Mouse (Mus musculus) heart, embryonic 14.5 days (tissue): ENCODE data around the gene Mto1. TPM values are rescaled to one million over a fixed set of nuclear protein-coding genes. Genes with fewer than 3 reads are reported as not detected.
A peak's percentile ranks its signal among the peaks of the same experiment; 100 is the strongest.
"Not testable (repeated sequence)": the region's sequence is repeated elsewhere in the genome, so short reads cannot be mapped to it uniquely, and the experiment has no call there.

ENCODE experiments used
- ATAC-seq: fragments of 200-750 bp; cut with Nextera tagmentation; 2 replicates; pipeline ENCODE4 v1.8.0; 2017; ENCODE audit warnings: low read depth, moderate TSS enrichment; ENCODE audit not compliant: insufficient number of reproducible peaks, insufficient read depth, low FRiP score
- H3K27ac ChIP-seq, 2 experiments: fragments of 200-500 bp in 1 of 2; fragments of 300-500 bp in 1 of 2; sonication (generic) in 1 of 2; replicated peaks in 1 of 2; 2 replicates each; pipeline ENCODE4 v1.5.1; 2012 to 2014; ENCODE audit warnings: low read depth in 2 of 2, low read length in 2 of 2, control low read depth in 1 of 2, mild to moderate bottlenecking in 1 of 2, mixed read lengths in 1 of 2; ENCODE audit not compliant: control insufficient read depth in 1 of 2, insufficient read depth in 1 of 2
- H3K27me3 ChIP-seq: fragments of 300-500 bp; sonication (generic); 2 replicates; pipeline ENCODE4 v1.6.1; 2014; ENCODE audit warnings: mild to moderate bottlenecking, low read length, control low read depth; ENCODE audit not compliant: control insufficient read depth, insufficient read depth
- H3K36me3 ChIP-seq: fragments of 300-500 bp; sonication (generic); 2 replicates; pipeline ENCODE4 v1.6.1; 2014; ENCODE audit warnings: mild to moderate bottlenecking, control low read depth, low read length, mixed read lengths; ENCODE audit not compliant: control insufficient read depth, insufficient read depth
- H3K4me1 ChIP-seq, 2 experiments: fragments of 200-500 bp in 1 of 2; fragments of 300-500 bp in 1 of 2; sonication (generic) in 1 of 2; 2 replicates each; pipeline ENCODE4 v1.6.1; 2012 to 2014; ENCODE audit warnings: low read length in 2 of 2, control low read depth in 1 of 2, mixed read lengths in 1 of 2; ENCODE audit not compliant: control insufficient read depth in 2 of 2, insufficient read depth in 2 of 2
- H3K4me2 ChIP-seq: fragments of 300-500 bp; sonication (generic); 2 replicates; pipeline ENCODE4 v1.6.1; 2014; ENCODE audit warnings: mild to moderate bottlenecking, low read length
- H3K4me3 ChIP-seq, 2 experiments: fragments of 200-500 bp in 1 of 2; fragments of 300-500 bp in 1 of 2; sonication (generic) in 1 of 2; 2 replicates each; pipeline ENCODE4 v1.5.1; 2012 to 2014; ENCODE audit warnings: low read length in 2 of 2, mild to moderate bottlenecking in 2 of 2, control low read depth in 1 of 2, low read depth in 1 of 2, moderate library complexity in 1 of 2; ENCODE audit not compliant: control insufficient read depth in 1 of 2, insufficient read depth in 1 of 2
- H3K9ac ChIP-seq: fragments of 300-500 bp; sonication (generic); 2 replicates; pipeline ENCODE4 v1.6.1; 2014; ENCODE audit warnings: mild to moderate bottlenecking, low read length
- H3K9me3 ChIP-seq: fragments of 300-500 bp; sonication (generic); 2 replicates; pipeline ENCODE4 v1.6.1; 2016; ENCODE audit warnings: low read length, control low read depth; ENCODE audit not compliant: control insufficient read depth
- WGBS: fragments of 180-500 bp; shearing (Covaris S2); extraction: QIAGEN DNeasy Blood & Tissue Kit; methylation state at CpG from one replicate; pipeline ENCODE4 v1.1.7; 2014; 5-methylcytosine and 5-hydroxymethylcytosine counted together
- microRNA-seq: library from miRNA; unstranded; fragments of <30 nt; microRNA quantifications from one replicate; pipeline ENCODE4, GENCODE M21; 2016
- polyA plus RNA-seq: library from polyadenylated mRNA; unstranded; fragments of >200 nt; fragmentation: Nextera tagmentation; extraction: Ambion mirVana; gene quantifications from 2 replicates; pipeline ENCODE4 v1.2.1, GENCODE M21; 2014

Mto1 gene
- polyA plus RNA-seq, 1 experiment from 2014 or later = 33.6 TPM

DNA sequence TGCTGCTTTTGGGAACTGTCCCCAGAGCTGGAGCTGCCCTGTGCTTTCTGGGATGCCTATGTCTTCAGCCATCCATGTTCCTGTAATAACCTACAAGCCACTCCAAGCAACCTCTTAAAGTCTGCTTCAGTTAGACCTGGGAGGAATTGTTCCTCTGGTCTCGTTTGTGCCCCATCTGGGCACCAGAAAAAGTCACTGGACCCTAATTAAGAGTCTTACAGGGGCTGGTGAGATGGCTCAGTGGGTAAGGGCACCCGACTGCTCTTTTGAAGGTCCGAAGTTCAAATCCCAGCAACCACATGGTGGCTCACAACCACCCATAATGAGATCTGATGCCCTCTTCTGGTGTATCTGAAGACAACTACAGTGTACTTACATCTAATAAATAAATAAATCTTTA lies 69.2 kb downstream of the Mto1 start:
- H3K4me1 ChIP-seq = peaks cover 24 to 33% of the 10 kb centered on the region in 2 experiments
- not testable (repeated sequence) for ATAC-seq, H3K4me3 ChIP-seq, H3K4me2 ChIP-seq, H3K9me3 ChIP-seq, H3K36me3 ChIP-seq, H3K27me3 ChIP-seq, H3K27ac ChIP-seq, H3K9ac ChIP-seq
- whole genome bisulfite sequencing = 75% methylated on average over 3 of the region's 3 CpGs

DNA sequence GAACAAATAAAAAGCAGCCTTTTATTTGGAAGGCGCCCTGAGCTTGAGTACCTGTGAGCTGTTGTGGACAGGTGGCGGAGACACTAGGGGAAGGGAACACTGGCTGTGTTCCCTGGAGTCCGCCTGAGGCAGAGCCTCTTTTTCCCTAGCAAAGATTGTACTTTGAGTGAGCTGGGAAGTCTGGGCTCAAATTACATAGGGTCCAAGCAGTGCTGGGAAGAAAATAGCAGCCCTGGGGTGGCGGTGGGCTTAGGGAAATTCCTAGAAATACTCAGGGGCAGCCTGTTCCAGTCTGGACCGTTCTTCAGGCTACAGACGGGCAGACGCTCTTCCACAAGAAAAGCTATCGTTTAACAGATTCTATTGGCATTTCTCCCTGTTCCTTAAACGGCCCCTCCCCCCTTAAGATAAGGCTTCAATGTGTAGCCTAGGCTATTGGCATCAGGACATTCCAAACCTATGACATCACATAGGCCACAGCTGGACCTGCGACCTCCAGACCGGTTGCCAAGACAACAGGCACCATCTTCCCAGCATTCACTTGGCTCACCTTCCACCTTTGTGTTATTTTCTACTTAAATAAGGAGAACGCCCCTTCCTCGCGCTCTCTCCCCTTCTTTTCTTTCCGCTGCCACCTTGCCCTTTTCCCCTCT lies 72.2 kb downstream of the Mto1 start:
- Histone ChIP-seq H3K4me3 (peak overlapping the region; percentile 53 to 59), H3K36me3 (no peaks in the 10 kb centered on the region), H3K4me2 (peak overlapping the region; percentile 96), H3K9me3 (no peaks in the 10 kb centered on the region), H3K27ac (peak overlapping the region; percentile 57 to 82), H3K9ac (peak overlapping the region; percentile 65), H3K27me3 (no peaks in the 10 kb centered on the region), H3K4me1 (peaks cover 16 to 22% of the 10 kb centered on the region in 2 experiments)
- 2% methylated on average over 15 of the region's 15 CpGs for WGBS
- peak; percentile 71; the same call in 1 of the 2 replicates for ATAC-seq

DNA sequence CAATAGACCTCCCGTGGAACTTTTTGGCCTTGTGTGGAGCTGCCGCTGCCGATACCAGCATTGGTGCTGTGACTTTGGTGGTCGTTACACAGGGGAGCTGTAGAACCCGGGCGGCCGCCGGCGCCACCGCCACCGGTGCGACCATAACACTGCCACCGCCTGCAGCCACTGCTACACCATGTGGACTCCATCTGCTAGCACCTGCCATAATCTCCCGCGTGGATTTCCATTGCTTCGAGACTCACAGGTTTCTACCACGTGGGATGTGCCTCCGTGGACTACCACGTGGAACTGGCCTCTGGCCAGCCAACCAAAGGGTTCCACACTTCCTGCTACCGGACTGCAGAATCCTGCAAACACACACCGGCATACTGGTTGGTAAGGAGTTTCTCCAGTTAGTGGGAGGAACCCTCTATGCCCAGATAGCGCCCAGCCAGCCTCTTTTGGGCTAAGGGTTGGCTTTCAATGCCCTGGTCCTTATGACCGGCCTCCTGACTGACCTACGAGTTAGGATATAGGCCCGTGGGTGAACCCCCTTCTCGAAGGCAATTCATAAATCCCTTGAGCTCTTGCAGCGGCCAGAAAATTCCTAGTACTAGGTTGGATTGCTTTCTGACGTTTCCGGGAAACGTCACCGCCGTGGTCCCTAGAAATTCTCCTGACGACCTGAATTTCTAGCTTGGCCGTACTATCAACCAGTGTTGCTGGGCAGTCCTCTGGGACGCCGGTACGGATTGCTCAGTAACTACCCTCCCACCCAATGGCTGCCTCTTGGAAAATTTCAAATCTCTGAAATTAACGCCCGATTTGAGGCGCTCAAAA lies 73.0 kb downstream of the Mto1 start:
- Histone ChIP-seq H3K4me1 (peaks cover 16 to 20% of the 10 kb centered on the region in 2 experiments), H3K27ac (peak overlapping the region; percentile 42 to 82), H3K9ac (peak overlapping the region; percentile 65), H3K4me3 (peak overlapping the region; percentile 53 to 59), H3K4me2 (peak overlapping the region; percentile 96), H3K27me3 (no peaks in the 10 kb centered on the region), H3K36me3 (no peaks in the 10 kb centered on the region), H3K9me3 (no peaks in the 10 kb centered on the region)
- 2% methylated on average over 40 of the region's 40 CpGs for WGBS
- peak; percentile 15; the same call in 1 of the 2 replicates for ATAC-seq

DNA sequence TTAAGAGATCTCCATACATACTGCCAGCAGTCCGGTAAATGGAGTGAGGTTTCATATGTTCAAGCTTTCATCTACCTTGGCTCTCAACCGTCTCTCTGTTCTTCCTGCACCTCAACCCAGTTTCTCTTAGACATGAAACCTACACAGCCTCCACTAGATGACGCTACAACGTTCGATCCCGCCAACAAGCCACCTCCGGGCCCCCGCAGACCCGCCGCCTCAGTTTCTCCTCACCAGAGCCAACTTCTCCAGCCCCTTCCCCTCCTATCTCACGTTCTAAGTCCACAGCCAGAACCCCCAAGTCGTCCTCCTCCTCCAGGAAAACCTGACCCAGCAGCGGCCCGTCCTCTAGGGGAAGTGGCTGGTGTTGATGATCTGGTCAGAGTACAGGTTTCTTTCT lies 73.7 kb downstream of the Mto1 start:
- Histone ChIP-seq H3K27ac (peak overlapping the region in 1 of 2 experiments; percentile 82; a peak in 2 of 4 replicates), H3K9me3 (no peaks in the 10 kb centered on the region), H3K4me3 (peak overlapping the region; percentile 53 to 59), H3K9ac (peak overlapping the region; percentile 65), H3K4me2 (peak overlapping the region; percentile 96), H3K27me3 (no peaks in the 10 kb centered on the region), H3K4me1 (peaks cover 12 to 16% of the 10 kb centered on the region in 2 experiments), H3K36me3 (no peaks in the 10 kb centered on the region)
- no peak for ATAC-seq
- WGBS = 30% methylated on average over 14 of the region's 14 CpGs

Small RNAs within 50 kb of the gene (microRNA-seq; reads per million reads assigned to microRNA genes)
- gene Gm26377 = not detected

Other genes with a start within 250 kb of the Mto1 start
- gene Gsta1, start 217.6 kb upstream of the Mto1 start, polyA plus RNA-seq = not detected in 2 replicates
- not detected in 2 replicates for gene Gm3776, start 191.1 kb upstream of the Mto1 start, polyA plus RNA-seq
- not detected in 2 replicates for gene Gm10639, start 158.3 kb upstream of the Mto1 start, polyA plus RNA-seq
- gene Omt2a, start 133.4 kb upstream of the Mto1 start, polyA plus RNA-seq = not detected in 2 replicates
- gene Omt2b, start 120.6 kb upstream of the Mto1 start, polyA plus RNA-seq = not detected in 2 replicates
- not detected in 2 replicates for gene Gsta2, start 92.4 kb upstream of the Mto1 start, polyA plus RNA-seq
- not detected in 2 replicates for gene Dppa5a, start 80.0 kb upstream of the Mto1 start, polyA plus RNA-seq
- gene Ooep, start 69.5 kb upstream of the Mto1 start, polyA plus RNA-seq = 0.51 and 0.66 TPM in 2 replicates
- gene Ddx43, start 52.4 kb upstream of the Mto1 start, polyA plus RNA-seq = 0.08 and 0.30 TPM in 2 replicates
- gene Cgas, start 5.0 kb upstream of the Mto1 start, polyA plus RNA-seq = 0.77 and 0.88 TPM in 2 replicates
- gene Gm17324, start 578 bp downstream of the Mto1 start, polyA plus RNA-seq = 0.78 and 0.88 TPM in 2 replicates
- 3,749 and 4,011 TPM in 2 replicates for gene Eef1a1, start 40.9 kb downstream of the Mto1 start, polyA plus RNA-seq
- 8.7 and 10.3 TPM in 2 replicates for gene Slc17a5, start 139.8 kb downstream of the Mto1 start, polyA plus RNA-seq
- gene Cd109, start 167.3 kb downstream of the Mto1 start, polyA plus RNA-seq = 6.1 and 6.5 TPM in 2 replicates